Comparison of ENCODE assay signal across 30 mouse cellular contexts in genomic region chr5:102615249-102615648, GRCm38 (mm10).
"Had no signal": no experiment of that assay in that cellular context is flagged by ENCODE, and none has a peak within 500 bp of the region (broad histone marks: within the 10 kb centered on the region; RNA-seq: fewer than 3 reads in every experiment).

No protein-coding gene starts in this region.

- H3K4me3 ChIP-seq: heart, embryonic 12.5 days; heart, embryonic 13.5 days; heart, embryonic 15.5 days; hindbrain, embryonic 10.5 days; hindbrain, embryonic 12.5 days; hindbrain, embryonic 13.5 days; hindbrain, embryonic 15.5 days; intestine, embryonic 15.5 days; kidney, embryonic 15.5 days; layer of hippocampus, adult 2 months; left cerebral cortex, adult 2 months had no signal

- H3K27ac ChIP-seq: heart, embryonic 13.5 days; heart, embryonic 15.5 days; hindbrain, embryonic 10.5 days; hindbrain, embryonic 12.5 days; hindbrain, embryonic 13.5 days; hindbrain, embryonic 14.5 days; hindbrain, embryonic 15.5 days; hindbrain, postnatal 0 days; intestine, embryonic 15.5 days; kidney, embryonic 15.5 days; kidney, postnatal 0 days; layer of hippocampus, adult 2 months; left cerebral cortex, adult 2 months had no signal

- H3K4me1 ChIP-seq: heart, embryonic 15.5 days; hindbrain, embryonic 10.5 days; hindbrain, embryonic 12.5 days; hindbrain, embryonic 13.5 days; hindbrain, embryonic 15.5 days; intestine, embryonic 15.5 days; kidney, embryonic 15.5 days had no signal

- DNase-seq: heart, postnatal 10 days; heart, postnatal 14 days; heart, postnatal 36 days; heart, postnatal 4 days; kidney, adult 11 months; kidney, adult 18-20 months; kidney, adult 2 months; kidney, adult 8-10 months; kidney, adult 9 months; kidney, postnatal 10 days; kidney, postnatal 14 days; kidney, postnatal 25 days; kidney, postnatal 36 days; kidney, postnatal 4 days; layer of hippocampus, adult 9-11 months; layer of hippocampus, postnatal 36 days had no signal
